Mouse (Mus musculus): ENCODE measurements around the gene Thoc3.

DNA sequence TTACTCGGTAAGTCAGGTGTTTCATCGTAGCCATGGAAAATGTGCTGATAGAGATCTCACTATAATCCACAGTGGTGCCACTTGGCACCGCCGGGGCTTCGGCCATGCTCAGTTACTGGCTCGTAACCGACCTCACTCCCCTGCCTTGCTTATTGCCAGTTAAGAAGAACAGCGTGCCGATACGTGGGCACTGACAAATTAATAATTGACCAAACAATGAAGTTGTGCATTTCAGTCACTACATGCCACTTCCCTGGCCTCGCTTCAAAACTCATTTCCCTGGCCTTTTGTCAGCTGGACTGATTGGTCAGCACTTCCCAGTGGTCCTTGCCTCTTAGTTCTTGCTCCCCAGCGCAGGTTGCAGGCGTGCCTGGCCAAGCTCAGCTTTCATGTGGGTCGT lies 12.8 kb upstream of the Thoc3 start:
- no peak for TF ChIP-seq CTCF (IDR thresholded peaks at IDR 0.05; ENCODE audit: extremely low read depth, insufficient read depth, low read length)
- no peak for TF ChIP-seq POLR2A (IDR thresholded peaks at IDR 0.05; ENCODE audit: extremely low read depth, insufficient read depth, low read length)
